Mouse (Mus musculus) retina, postnatal 1 day (tissue): ENCODE results near the gene Plin1.

Experiments
- DNase-seq: peaks from one replicate; pipeline ENCODE4 v3.0.0-alpha.2; 2012

The Plin1 gene

GRCm38 (mm10) chr7:79734563-79734962, 1.9 kb upstream of the Plin1 start:
- DNase-seq, result no peak

GRCm38 (mm10) chr7:79731438-79731837, 1.3 kb downstream of the Plin1 start:
- no peak for DNase-seq

GRCm38 (mm10) chr7:79729743-79730370, 2.8 kb downstream of the Plin1 start:
- DNase-seq, result peak; percentile 40

GRCm38 (mm10) chr7:79729169-79729568, 3.5 kb downstream of the Plin1 start:
- DNase-seq, result peak; percentile 85

- DNase-seq, result peak; percentile 82
These were observed 4.5 kb downstream of the Plin1 start for GRCm38 (mm10) chr7:79728219-79728618.

- DNase-seq, result peak; percentile 68
These were observed 5.6 kb downstream of the Plin1 start for GRCm38 (mm10) chr7:79727091-79727490.

- DNase-seq, result peak; percentile 69
These were observed 11.2 kb downstream of the Plin1 start for GRCm38 (mm10) chr7:79721386-79721977.

GRCm38 (mm10) chr7:79715187-79715981, 17.3 kb downstream of the Plin1 start, which contains the start of gene Kif7:
Kif7 (minus strand) TSS chr7:79715720.
- DNase-seq, result peak; percentile 89

GRCm38 (mm10) chr7:79710831-79711230, 21.9 kb downstream of the Plin1 start:
- DNase-seq, result no peak

- peak; percentile 90 for DNase-seq
These were observed 22.5 kb downstream of the Plin1 start for GRCm38 (mm10) chr7:79710130-79710607.

- DNase-seq, result no peak
These were observed 27.5 kb downstream of the Plin1 start for GRCm38 (mm10) chr7:79705210-79705609.

GRCm38 (mm10) chr7:79702755-79703154, 29.9 kb downstream of the Plin1 start:
- DNase-seq, result no peak

GRCm38 (mm10) chr7:79696495-79696894, 36.2 kb downstream of the Plin1 start:
- DNase-seq, result no peak

GRCm38 (mm10) chr7:79680231-79680630, 52.5 kb downstream of the Plin1 start:
- DNase-seq, result no peak

GRCm38 (mm10) chr7:79679186-79679585, 53.5 kb downstream of the Plin1 start:
- no peak for DNase-seq

- DNase-seq, result no peak
These were observed 61.7 kb downstream of the Plin1 start for GRCm38 (mm10) chr7:79670900-79671604.
